Mouse (Mus musculus): ENCODE measurements around the gene Fer.

GRCm38 (mm10) chr17:63978794-63979571, 116.1 kb downstream of the Fer start:
- TF ChIP-seq POLR2A (IDR thresholded peaks at IDR 0.05; ENCODE audit: low read depth, low read length), result no peak
- TF ChIP-seq CTCF (conservative IDR thresholded peaks at IDR 0.05; ENCODE audit: insufficient read depth, insufficient read length, low read depth, low read length), result no peak

Data from kidney, adult 2 months (tissue).